Comparison of ENCODE assay signal across 18 mouse cellular contexts in the genomic region with DNA sequence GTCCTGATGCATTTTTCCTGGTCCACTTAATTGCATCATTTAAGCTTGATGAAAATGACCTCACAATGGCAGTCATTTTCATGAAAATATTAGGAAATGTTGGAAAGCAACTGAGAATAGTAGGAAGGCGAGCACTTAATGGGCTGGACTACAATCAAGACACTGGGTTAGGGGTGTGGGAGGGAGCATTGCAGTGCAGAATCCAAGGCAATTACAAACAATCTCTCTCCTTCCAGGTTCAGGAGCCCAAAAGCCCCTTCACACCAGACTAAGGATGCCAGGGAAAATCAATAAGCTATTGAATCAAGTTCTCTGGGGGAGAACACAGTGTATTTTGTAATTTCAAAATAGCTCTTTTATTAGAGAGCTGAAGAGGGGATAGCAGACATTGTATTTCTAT.
DNase-seq lines count a peak whose midpoint lies in the region; ATAC-seq and TF ChIP-seq lines count a peak whose summit lies in the region.
"Had no signal": no experiment of that assay in that cellular context is flagged by ENCODE, and none has a peak within 500 bp of the region (broad histone marks: within the 10 kb centered on the region; RNA-seq: fewer than 3 reads in every experiment).

No protein-coding gene starts in this region.

- H3K4me2 ChIP-seq in hindbrain, postnatal 0 days (ENCODE audit: low read depth, low read length) = no peak overlapping the region
- no peak overlapping the region for H3K4me2 ChIP-seq in hindbrain, embryonic 11.5 days (replicated peaks; ENCODE audit: low read depth, low read length)
- no peak overlapping the region for H3K4me2 ChIP-seq in midbrain, embryonic 12.5 days (replicated peaks)
- no peak overlapping the region for H3K4me2 ChIP-seq in midbrain, embryonic 16.5 days (ENCODE audit: low read length)
- H3K4me2 ChIP-seq: embryonic facial prominence, embryonic 12.5 days; forebrain, embryonic 12.5 days; heart, embryonic 11.5 days; heart, embryonic 15.5 days; intestine, embryonic 15.5 days had no signal

- H3K4me1 ChIP-seq in hindbrain, postnatal 0 days (ENCODE audit: insufficient read depth, low read length) = no peaks in the 10 kb centered on the region
- H3K4me1 ChIP-seq in hindbrain, embryonic 11.5 days (replicated peaks; ENCODE audit: control insufficient read depth, insufficient read depth, low read length) = no peaks in the 10 kb centered on the region
- no peaks in the 10 kb centered on the region for H3K4me1 ChIP-seq in midbrain, embryonic 12.5 days
- H3K4me1 ChIP-seq in midbrain, embryonic 16.5 days (ENCODE audit: control insufficient read depth, insufficient read depth, low read length) = no peaks in the 10 kb centered on the region
- H3K4me1 ChIP-seq in kidney, adult 2 months (ENCODE audit: control insufficient read depth, insufficient read depth, low read length) = no peaks in the 10 kb centered on the region
- H3K4me1 ChIP-seq: embryonic facial prominence, embryonic 12.5 days; forebrain, embryonic 12.5 days; heart, embryonic 15.5 days; intestine, embryonic 15.5 days had no signal

- no peak overlapping the region for H3K4me3 ChIP-seq in hindbrain, postnatal 0 days (ENCODE audit: low read length)
- no peak overlapping the region for H3K4me3 ChIP-seq in hindbrain, embryonic 11.5 days (ENCODE audit: low read depth, low read length)
- H3K4me3 ChIP-seq in midbrain, embryonic 12.5 days = no peak overlapping the region
- no peak overlapping the region for H3K4me3 ChIP-seq in midbrain, embryonic 16.5 days (ENCODE audit: low read depth, low read length)
- H3K4me3 ChIP-seq in kidney, adult 2 months (ENCODE audit: insufficient read depth, low read depth, low read length) = no peak overlapping the region
- H3K4me3 ChIP-seq: embryonic facial prominence, embryonic 12.5 days; forebrain, embryonic 12.5 days; heart, embryonic 15.5 days; intestine, embryonic 15.5 days had no signal

- no peak overlapping the region for H3K9ac ChIP-seq in hindbrain, postnatal 0 days (replicated peaks; ENCODE audit: low read length)
- no peak overlapping the region for H3K9ac ChIP-seq in hindbrain, embryonic 11.5 days (ENCODE audit: low read depth, low read length)
- no peak overlapping the region for H3K9ac ChIP-seq in midbrain, embryonic 12.5 days (replicated peaks)
- H3K9ac ChIP-seq in midbrain, embryonic 16.5 days (ENCODE audit: low read depth, low read length) = no peak overlapping the region
- H3K9ac ChIP-seq: embryonic facial prominence, embryonic 12.5 days; forebrain, embryonic 12.5 days; heart, embryonic 15.5 days; intestine, embryonic 15.5 days had no signal

- H3K36me3 ChIP-seq in hindbrain, postnatal 0 days (ENCODE audit: insufficient read depth, low read length) = no peaks in the 10 kb centered on the region
- no peaks in the 10 kb centered on the region for H3K36me3 ChIP-seq in hindbrain, embryonic 11.5 days (ENCODE audit: control insufficient read depth, insufficient read depth, low read length)
- no peaks in the 10 kb centered on the region for H3K36me3 ChIP-seq in midbrain, embryonic 12.5 days
- H3K36me3 ChIP-seq in midbrain, embryonic 16.5 days (ENCODE audit: control insufficient read depth, insufficient read depth, low read length) = no peaks in the 10 kb centered on the region
- no peaks in the 10 kb centered on the region for H3K36me3 ChIP-seq in kidney, adult 2 months (ENCODE audit: control insufficient read depth, insufficient read depth, low read length)
- H3K36me3 ChIP-seq: embryonic facial prominence, embryonic 12.5 days; forebrain, embryonic 12.5 days; heart, embryonic 15.5 days; intestine, embryonic 15.5 days had no signal

- TF ChIP-seq POLR2A in brain, embryonic 14.5 days (IDR thresholded peaks at IDR 0.05; ENCODE audit: borderline replicate concordance, extremely low read depth, insufficient read depth, insufficient read length, poor library complexity, severe bottlenecking) = no peak
- TF ChIP-seq POLR2A in kidney, adult 2 months (IDR thresholded peaks at IDR 0.05; ENCODE audit: low read depth, low read length) = no peak

- H3K27me3 ChIP-seq in hindbrain, postnatal 0 days (ENCODE audit: insufficient read depth, low read length) = no peaks in the 10 kb centered on the region
- no peaks in the 10 kb centered on the region for H3K27me3 ChIP-seq in hindbrain, embryonic 11.5 days (ENCODE audit: control insufficient read depth, insufficient read depth, low read length)
- H3K27me3 ChIP-seq in midbrain, embryonic 12.5 days = no peaks in the 10 kb centered on the region
- no peaks in the 10 kb centered on the region for H3K27me3 ChIP-seq in midbrain, embryonic 16.5 days (ENCODE audit: control insufficient read depth, insufficient read depth, low read depth, low read length)
- no peaks in the 10 kb centered on the region for H3K27me3 ChIP-seq in kidney, adult 2 months (replicated peaks; ENCODE audit: control insufficient read depth, insufficient read depth, low read length)
- H3K27me3 ChIP-seq: embryonic facial prominence, embryonic 12.5 days; forebrain, embryonic 12.5 days; heart, embryonic 15.5 days; intestine, embryonic 15.5 days had no signal

- no peak for DNase-seq in hindbrain, postnatal 0 days (ENCODE audit: low spot score)
- no peak for DNase-seq in hindbrain, embryonic 11.5 days (ENCODE audit: low spot score)
- peak; percentile 51 for DNase-seq in brain, embryonic 14.5 days (ENCODE audit: low read depth)
- no peak for DNase-seq in heart, postnatal 14 days
- no peak for DNase-seq in kidney, adult 2 months
- DNase-seq: adrenal gland, adult 2 months; adrenal gland, postnatal 25 days; cerebellum, adult 2 months; cerebellum, postnatal 25 days; gastrocnemius, postnatal 10 days; heart, adult 18-20 months had no signal

- intact Hi-C loops in heart, postnatal 14 days (cut with DNase I) = no loop called here

- H3K9me3 ChIP-seq in hindbrain, postnatal 0 days (ENCODE audit: low read length) = no peaks in the 10 kb centered on the region
- H3K9me3 ChIP-seq in hindbrain, embryonic 11.5 days (ENCODE audit: control insufficient read depth, low read length) = no peaks in the 10 kb centered on the region
- no peaks in the 10 kb centered on the region for H3K9me3 ChIP-seq in midbrain, embryonic 12.5 days
- H3K9me3 ChIP-seq in midbrain, embryonic 16.5 days (replicated peaks; ENCODE audit: control insufficient read depth, low read length, poor library complexity, severe bottlenecking) = no peaks in the 10 kb centered on the region
- H3K9me3 ChIP-seq: embryonic facial prominence, embryonic 12.5 days; forebrain, embryonic 12.5 days; heart, embryonic 15.5 days; intestine, embryonic 15.5 days had no signal

- H3K27ac ChIP-seq in hindbrain, postnatal 0 days = 0 out of 2 replicates have a peak overlapping the region, but pooled peaks have one; percentile 11
- H3K27ac ChIP-seq in hindbrain, embryonic 11.5 days (ENCODE audit: low read depth, low read length) = no peak overlapping the region
- no peak overlapping the region; the same call in 1 of the 2 replicates for H3K27ac ChIP-seq in midbrain, embryonic 12.5 days (replicated peaks)
- peak overlapping the region; percentile 19; the same call in 1 of the 2 replicates for H3K27ac ChIP-seq in midbrain, embryonic 16.5 days (ENCODE audit: low read length)
- no peak overlapping the region for H3K27ac ChIP-seq in kidney, adult 2 months (ENCODE audit: insufficient read depth, low read depth, low read length)
- H3K27ac ChIP-seq: embryonic facial prominence, embryonic 12.5 days; forebrain, embryonic 12.5 days; heart, embryonic 15.5 days; intestine, embryonic 15.5 days had no signal

- ATAC-seq in hindbrain, postnatal 0 days = no peak
- no peak for ATAC-seq in hindbrain, embryonic 11.5 days (ENCODE audit: low FRiP score)
- ATAC-seq in midbrain, embryonic 12.5 days (ENCODE audit: low FRiP score, low read depth) = peak; percentile 52; the same call in 1 of the 2 replicates
- peak; percentile 73 for ATAC-seq in midbrain, embryonic 16.5 days
- ATAC-seq: intestine, embryonic 15.5 days had no signal

- no peak for TF ChIP-seq CTCF in hindbrain, postnatal 0 days (IDR thresholded peaks at IDR 0.05; ENCODE audit: low read depth)
- no peak for TF ChIP-seq CTCF in brain, embryonic 14.5 days (IDR thresholded peaks at IDR 0.05; ENCODE audit: borderline replicate concordance, extremely low read depth, insufficient read depth, insufficient read length)
- no peak for TF ChIP-seq CTCF in kidney, adult 2 months (conservative IDR thresholded peaks at IDR 0.05; ENCODE audit: insufficient read depth, insufficient read length, low read depth, low read length)

- WGBS in hindbrain, postnatal 0 days = 59% methylated on average over 1 of the region's 1 CpGs
- WGBS in hindbrain, embryonic 11.5 days = 68% methylated on average over 1 of the region's 1 CpGs
- 59% methylated on average over 1 of the region's 1 CpGs for WGBS in midbrain, embryonic 12.5 days
- 58% methylated on average over 1 of the region's 1 CpGs for WGBS in midbrain, embryonic 16.5 days
- 74% methylated on average over 1 of the region's 1 CpGs for WGBS in kidney, adult 2 months

Comparison
In these comparisons a context has a peak if more than half of its experiments do, and no peak if none do; other contexts are left out.
1. H3K27ac ChIP-seq: peak in hindbrain, postnatal 0 days (single experiment) and midbrain, embryonic 16.5 days (single experiment); none in hindbrain, embryonic 11.5 days (single experiment), midbrain, embryonic 12.5 days (single experiment) and kidney, adult 2 months (single experiment).
2. ATAC-seq: peak in midbrain, embryonic 12.5 days (single experiment) and midbrain, embryonic 16.5 days (single experiment); none in hindbrain, postnatal 0 days (single experiment) and hindbrain, embryonic 11.5 days (single experiment).